Mouse (Mus musculus) liver, postnatal 0 days (tissue): Measurements from ENCODE around the gene Fkbp6.

Source experiments
- CTCF ChIP-seq: sonication (generic); IDR thresholded peaks from 2 replicates; pipeline ENCODE4 v1.5.1; 2016; ENCODE audit warnings: antibody characterized with exemption, low read depth
- EP300 ChIP-seq: IDR thresholded peaks from 2 replicates; pipeline ENCODE4 v1.6.1; 2016; ENCODE audit warnings: antibody characterized with exemption, low read depth, mild to moderate bottlenecking

DNA sequence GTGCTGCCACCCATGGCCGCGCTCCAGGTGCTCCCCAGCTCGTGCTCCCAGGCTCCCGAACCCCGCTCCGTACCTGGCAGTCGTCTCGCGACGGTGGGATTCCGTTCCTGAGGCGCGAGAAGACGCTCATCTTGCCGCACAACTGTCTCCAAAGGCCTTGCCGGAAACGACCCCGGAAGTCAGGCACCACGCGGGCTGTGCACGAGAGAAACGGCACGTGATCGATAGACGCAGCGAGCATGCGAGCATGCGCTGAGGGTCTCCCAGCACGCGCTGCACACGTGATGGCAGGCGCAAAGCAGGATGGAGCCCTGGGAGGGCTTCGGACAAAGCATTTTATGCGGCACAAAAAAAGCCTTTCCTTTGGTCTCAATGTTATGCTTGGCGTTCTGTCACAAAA, at the start of gene Fkbp6:
- TF ChIP-seq CTCF (no peak), EP300 (no peak)
